Mouse (Mus musculus): ENCODE data around the gene Asl.

DNA sequence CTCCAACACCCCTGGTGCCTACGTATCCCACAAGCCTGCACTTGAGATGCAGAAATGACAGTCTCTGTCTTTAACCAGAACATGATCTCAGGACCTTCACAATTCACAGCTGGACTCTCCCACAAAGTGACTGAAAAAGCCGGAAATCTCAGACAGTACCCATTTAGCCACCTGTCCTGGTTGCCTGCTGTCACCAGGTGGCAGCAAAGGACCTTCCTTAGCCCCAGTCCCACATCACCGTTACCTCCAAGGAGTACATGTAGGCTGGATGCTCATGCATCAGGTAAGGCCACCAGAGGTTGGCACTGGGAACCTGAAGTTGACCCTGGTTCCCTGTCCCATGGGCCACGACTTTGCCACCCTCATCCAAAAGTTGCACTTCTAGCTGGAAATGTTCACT lies 29.9 kb downstream of the Asl start:
- TF ChIP-seq CTCF (IDR thresholded peaks at IDR 0.05; ENCODE audit: low read depth), result peak; percentile 94
- TF ChIP-seq EP300 (optimal IDR thresholded peaks at IDR 0.05), result no peak
